Mouse (Mus musculus) erythroblast, adult 5-6 weeks (primary cell): Measurements from ENCODE around the gene Polr2h. TPM values are rescaled to one million over a fixed set of nuclear protein-coding genes. Genes with fewer than 3 reads are reported as not detected.
"Not testable (repeated sequence)": the region's sequence is repeated elsewhere in the genome, so short reads cannot be mapped to it uniquely, and the experiment has no call there.

Experiments used
- ATAC-seq: replicated peaks from 2 replicates; pipeline ENCODE4 v1.8.0; 2016; ENCODE audit warnings: moderate number of reproducible peaks, mild to moderate bottlenecking, moderate TSS enrichment, inconsistent platforms; ENCODE audit not compliant: poor library complexity, low FRiP score, severe bottlenecking
- total RNA-seq, 2 experiments: library from RNA; stranded (forward) in 1 of 2; stranded (reverse) in 1 of 2; fragments of 150-400 nt in 1 of 2; fragments of 200-764, 138-1000 nt in 1 of 2; gene quantifications; 2 replicates each; pipeline versions ENCODE4 v1.2.3 to v1.2.4; 2015 to 2017; ENCODE audit warnings: low replicate concordance in 2 of 2

Polr2h gene
- total RNA-seq (2015; ENCODE audit: low replicate concordance) (7.9 and 15.9 TPM in 2 replicates), total RNA-seq (2017; ENCODE audit: low replicate concordance) (4.0 and 4.3 TPM in 2 replicates)

DNA sequence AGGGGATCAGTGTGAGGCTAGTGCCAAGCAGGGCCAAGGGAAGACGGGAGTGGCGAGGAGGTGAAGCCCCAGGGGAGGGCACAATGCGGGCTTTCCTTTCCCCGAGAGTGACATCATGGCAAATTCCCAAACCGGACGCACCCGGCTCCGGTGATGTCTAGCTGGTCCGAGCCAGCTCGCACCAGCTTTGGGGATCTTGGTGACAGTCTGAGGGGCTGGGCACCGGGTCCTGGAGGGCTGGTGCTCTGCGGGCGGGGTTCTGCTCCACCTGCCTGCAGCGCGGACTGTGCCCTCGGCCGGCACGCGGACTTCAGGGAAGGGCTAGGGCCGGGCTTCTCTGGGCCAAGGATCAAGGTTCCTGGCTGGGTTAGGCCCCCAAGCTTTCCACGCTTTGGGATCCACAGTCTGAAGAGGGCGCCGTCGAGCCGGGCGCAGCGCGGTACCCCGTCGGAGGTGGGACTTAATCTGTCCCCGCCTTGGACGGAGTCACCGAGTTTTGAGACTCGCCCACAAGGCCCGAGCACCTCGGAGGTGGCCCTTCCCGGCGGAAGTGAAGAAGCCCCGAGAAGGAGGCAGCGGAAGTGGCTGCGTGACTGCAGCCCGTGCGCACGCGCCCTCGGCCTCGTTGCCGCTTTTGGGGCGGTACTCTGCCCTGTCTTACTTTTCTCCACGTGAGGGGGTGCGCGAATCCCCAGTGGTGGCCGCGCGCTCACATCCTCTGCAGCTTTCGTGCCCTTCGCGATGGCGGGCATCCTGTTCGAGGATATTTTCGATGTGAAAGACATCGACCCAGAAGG, at the start of gene Polr2h, which contains the start of gene Clcn2:
Gene Polr2h (plus strand): TSS at position 485 of the 797 bp plus-strand sequence.
Gene Clcn2 (minus strand): TSS at position 566 of the 797 bp plus-strand sequence.
- peak; percentile 86 for ATAC-seq

DNA sequence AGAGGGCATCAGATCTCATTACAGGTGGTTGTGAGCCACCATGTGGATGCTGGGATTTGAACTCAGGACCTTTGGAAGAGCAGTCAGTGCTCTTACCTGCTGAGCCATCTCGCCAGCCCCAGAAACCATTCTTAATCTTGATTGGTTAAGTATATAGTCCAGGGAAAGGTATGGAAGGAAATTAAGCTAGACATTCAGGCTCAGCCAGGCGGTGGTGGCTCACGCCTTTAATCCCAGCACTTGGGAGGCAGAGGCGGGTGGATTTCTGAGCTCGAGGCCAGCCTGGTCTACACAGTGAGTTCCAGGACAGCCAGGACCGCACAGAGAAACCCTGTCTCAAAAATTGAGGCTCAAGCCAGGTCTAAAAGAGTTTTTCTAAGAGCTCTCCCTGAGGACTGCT, 49.5 kb upstream of the Polr2h start, which contains the start of gene Eif4g1:
Gene Eif4g1 (plus strand): TSS at position 301 of the 400 bp plus-strand sequence.
- not testable (repeated sequence) for ATAC-seq

DNA sequence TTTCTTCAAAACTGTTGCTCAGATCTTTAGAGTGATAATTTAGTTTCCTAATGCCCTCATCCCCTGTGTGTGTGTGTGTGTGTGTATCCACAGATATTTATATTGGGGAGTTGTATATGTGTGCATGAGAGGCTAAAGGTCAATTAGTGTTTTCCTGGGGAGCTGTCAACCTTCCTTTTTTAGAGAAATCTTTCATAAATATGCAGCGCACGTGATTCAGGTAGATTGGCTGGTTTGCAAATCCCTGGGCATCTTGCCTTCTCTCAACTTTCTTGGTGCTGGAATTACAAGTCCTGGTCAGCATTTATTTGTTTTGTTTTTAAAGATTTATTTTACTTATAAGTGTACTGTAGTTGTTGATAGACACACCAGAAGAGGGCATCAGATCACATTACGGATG, 47.2 kb upstream of the Polr2h start:
- ATAC-seq: no peak

DNA sequence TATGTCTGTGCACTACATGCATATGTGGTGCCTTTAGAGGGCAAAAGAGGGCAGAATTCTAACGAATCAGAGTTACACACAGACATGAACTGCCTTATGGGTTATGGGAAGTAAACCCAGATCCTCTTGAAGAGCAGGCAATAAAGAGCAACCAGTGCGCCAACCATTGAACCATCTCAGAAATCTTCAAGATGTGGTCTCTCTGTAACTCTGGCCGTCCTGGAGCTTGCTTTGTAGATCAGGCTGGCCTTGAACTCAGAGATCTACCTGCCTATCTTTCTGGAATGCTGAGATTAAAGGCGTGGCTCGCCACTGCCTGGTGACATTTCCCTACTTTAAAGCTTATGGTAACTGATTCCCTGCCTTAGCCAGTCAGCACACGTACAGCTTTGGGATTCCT, 45.6 kb upstream of the Polr2h start:
- ATAC-seq: no peak

DNA sequence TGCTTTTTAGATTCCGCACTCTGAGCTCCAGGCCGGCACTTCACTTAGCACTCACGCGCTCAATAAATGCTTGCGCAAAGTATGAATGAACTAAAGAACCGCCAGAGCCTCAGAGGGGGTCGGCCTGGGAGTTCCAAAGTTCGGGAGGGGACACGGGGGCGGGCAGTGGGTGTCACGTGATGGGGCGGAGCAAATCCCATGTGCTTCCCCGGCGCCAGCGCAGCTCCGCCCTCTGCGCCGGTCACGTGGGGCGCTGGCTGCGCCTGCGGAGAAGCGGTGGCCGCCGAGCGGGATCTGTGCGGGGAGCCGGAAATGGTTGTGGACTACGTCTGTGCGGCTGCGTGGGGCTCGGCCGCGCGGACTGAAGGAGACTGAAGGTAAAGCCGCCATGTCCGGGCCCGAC, 45.0 kb upstream of the Polr2h start:
- ATAC-seq: peak; percentile 83

DNA sequence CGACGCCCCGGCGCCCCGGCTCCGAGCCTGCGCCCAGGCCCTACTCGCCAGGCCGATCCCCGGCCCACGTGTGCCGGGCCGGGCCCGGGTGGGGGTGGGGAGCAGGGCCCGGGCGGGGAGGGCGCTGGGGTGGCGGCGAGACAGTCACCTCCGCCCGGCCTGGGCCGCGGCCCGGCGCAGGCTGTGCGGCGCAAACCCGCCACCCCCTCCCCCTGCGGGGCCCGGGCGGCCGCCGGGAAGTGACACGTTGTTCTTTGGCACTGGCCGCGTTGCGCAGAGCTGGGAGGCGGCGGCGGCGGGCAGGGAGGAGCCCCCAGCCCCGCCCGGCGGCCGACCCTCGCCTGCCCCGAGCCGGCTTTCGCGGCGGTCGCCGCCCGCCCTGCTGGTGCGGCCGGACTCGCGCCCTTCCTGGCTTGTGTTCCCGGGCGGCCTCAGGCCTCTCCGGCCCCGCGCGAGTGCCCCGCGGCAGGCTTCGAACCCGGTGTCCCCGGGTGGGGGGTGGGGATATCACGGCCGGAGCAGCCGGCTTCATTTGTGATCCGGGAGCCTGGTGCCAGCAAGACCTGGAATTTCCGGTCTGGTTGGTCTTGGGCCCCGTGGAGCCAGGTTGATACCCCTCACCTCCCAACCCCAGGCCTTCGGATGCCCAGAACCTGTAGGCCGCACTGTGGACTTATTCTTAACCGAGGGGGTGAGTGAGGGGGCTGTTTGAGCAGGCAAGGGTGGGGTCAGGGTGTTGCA, 44.3 kb upstream of the Polr2h start:
- peak; percentile 19 for ATAC-seq

DNA sequence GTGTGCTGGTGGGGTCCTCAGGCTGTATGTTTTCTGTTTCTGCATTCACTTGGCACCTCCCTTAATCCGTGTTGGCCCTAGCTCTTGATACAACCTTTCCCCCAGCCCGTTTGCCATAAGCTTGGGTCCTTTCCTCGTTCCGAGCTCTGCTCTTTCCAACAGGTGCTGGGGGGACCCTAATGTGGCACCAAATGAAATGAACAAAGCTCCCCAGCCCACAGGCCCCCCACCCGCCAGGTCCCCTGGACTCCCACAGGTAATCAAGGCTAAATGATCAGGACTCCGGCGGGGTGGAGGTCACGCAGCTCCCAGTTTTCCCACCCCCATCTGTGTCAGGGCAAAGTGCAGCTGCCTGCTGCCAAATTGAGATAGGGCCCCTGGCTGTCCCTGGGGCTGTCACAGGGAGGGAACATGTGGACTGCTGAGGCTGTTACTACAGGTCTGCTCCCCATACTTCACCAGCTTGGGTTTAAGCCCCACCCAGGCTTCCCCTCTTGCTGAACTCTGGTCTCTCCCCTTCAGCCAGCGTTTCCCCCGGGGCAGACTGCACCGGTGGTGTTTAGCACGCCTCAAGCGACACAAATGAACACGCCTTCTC, 43.7 kb upstream of the Polr2h start:
- ATAC-seq: peak; percentile 54

DNA sequence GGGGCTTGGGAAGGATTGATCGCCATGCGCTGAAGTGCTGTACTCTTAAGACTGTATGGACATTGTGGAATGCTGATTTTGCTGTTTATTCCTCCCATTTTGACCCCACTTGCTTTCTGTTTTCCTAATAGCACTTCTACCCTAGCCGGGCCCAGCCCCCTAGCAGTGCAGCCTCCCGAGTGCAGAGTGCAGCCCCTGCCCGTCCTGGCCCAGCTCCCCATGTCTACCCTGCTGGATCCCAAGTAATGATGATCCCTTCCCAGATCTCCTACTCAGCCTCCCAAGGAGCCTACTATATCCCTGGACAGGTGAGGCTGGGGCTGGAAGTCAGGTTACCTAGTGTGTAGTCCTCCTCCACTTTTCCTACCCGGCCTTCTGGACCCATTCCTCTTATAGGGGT, 42.3 kb upstream of the Polr2h start:
- no peak for ATAC-seq

DNA sequence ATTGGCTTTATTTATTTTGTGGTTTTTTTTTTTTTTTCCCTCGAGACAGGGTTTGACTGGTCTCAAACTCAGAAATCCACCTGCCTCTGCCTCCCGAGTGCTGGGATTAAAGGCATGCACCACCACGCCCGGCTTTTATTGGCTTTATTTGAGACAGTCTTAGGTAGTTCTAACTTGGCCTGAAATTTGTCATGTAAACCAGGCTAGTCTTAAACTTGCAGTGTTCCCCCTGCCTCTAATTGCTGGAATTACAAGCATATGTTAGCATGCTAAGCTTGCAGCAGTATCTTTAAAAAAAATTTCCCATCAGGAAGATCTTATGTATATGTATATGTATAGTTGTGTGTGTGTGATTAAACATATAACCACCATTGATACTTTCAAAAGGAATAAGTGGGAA, 40.8 kb upstream of the Polr2h start:
- ATAC-seq: no peak

DNA sequence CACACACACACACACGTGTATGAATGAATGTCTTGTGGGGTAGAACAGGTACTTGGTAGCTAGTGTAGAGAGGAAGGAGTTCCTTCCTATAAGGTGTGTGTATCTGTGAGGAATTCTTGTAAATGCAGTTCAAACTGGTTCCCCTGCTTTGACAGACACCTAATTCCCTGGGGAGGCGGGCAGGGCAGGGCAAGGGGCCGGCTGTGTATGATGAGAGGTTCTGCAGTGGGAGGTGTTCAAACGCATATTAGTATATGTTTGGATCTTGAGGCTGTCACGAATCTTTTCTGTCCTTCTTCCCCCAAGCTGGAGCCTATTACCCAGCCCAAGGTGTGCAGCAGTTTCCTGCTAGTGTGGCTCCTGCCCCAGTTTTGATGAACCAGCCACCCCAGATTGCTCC, 40.1 kb upstream of the Polr2h start:
- ATAC-seq: peak; percentile 15

DNA sequence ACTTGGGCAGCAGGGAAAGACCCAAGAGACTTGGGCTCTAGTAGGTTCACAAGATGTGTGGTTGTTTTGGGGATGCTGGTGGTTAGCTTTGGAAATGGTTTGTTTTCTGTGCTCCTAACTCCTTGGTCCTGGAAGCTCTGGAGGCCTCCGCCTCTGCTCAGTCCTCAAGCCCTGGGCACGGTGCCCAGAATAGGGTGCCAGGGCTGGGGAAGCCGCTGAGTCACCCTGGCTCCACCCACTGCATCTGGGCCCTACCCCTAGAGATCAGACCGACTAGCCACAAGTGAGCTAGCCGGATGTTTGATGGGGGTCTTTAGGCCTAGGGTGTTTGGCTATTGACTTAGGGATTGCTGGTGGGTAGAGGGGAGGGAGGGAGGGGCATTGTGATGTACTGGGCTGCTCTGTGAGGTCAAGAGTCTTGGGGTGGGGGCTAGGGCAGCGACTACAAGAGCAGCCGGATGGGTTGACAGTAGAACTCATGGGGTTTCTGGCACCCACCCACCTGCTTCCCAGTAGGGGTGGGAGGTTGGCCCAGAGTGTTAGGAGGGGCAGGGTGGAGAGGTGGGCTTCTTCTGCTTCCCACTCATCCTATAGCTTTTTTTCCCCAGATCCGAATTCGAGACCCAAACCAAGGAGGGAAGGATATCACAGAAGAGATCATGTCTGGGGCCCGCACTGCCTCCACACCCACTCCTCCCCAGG, 39.3 kb upstream of the Polr2h start:
- peak; percentile 93 for ATAC-seq

DNA sequence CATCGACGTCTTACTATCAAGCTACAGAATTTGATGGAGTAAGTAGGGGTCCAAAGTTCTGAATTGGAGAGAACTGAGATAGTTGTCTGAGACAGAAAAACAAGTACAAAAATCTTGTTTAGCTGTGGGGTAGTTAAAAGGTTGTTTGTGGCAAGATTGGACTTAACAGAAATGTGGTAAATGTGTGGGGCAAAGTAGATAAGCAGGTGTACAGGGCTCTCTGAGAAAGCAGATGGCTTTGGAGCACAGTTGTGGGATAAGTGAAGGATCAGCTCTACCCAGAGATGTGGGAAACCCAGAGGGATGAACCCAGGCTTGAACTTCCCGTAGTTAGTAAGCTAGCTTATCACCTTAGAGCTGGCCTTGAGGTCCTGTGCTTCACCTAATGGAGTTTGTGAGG, 26.7 kb upstream of the Polr2h start:
- no peak for ATAC-seq

DNA sequence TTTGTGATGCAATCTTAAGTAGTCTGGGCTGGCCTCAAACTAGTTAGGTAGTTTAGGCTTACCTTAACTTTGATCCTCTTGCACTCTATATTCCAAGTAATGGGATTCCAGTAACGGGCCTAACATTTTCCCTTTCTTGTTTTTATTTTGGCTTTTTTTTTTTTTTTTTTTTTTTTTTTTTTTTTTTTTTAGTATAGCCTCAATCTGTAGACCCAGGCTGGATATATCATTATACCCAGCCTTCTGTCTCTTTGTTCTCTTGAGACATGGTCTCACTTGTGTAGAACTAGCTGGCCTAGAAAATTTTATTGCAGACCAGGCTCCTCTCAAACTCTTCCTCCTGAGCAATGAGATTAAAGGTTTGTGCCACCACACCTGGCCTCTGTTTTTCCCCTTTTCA, 25.8 kb upstream of the Polr2h start:
- ATAC-seq: no peak

DNA sequence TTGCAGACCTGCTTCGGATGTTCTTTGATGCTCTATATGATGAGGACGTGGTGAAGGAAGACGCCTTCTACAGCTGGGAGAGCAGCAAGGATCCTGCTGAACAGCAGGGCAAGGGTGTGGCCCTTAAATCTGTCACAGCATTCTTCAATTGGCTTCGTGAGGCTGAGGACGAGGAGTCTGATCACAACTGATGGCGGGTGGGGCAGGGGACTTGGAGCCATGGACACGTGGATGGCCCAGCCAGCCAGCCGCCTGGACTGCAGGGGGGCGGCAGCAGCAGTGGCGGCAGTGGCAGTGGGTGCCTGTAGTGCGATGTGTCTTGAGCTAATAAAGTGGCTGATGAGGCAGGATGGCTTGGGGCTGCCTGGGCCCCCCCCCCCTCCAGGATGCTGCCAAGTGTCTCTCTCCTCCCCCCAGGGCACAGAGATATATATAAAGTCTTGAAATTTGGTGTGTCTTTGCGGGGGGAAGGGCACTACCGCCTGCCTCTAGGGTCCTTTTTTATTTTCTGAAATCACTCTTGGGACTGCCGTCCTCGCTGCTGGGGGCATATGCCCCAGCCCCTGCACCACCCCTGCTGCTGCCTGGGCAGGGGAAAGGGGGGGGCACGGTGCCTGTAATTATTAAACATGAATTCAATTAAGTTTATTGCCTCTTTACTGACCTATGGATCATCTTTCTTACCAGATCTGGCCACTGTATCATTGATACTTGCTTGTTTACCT, 25.1 kb upstream of the Polr2h start:
- no peak for ATAC-seq

DNA sequence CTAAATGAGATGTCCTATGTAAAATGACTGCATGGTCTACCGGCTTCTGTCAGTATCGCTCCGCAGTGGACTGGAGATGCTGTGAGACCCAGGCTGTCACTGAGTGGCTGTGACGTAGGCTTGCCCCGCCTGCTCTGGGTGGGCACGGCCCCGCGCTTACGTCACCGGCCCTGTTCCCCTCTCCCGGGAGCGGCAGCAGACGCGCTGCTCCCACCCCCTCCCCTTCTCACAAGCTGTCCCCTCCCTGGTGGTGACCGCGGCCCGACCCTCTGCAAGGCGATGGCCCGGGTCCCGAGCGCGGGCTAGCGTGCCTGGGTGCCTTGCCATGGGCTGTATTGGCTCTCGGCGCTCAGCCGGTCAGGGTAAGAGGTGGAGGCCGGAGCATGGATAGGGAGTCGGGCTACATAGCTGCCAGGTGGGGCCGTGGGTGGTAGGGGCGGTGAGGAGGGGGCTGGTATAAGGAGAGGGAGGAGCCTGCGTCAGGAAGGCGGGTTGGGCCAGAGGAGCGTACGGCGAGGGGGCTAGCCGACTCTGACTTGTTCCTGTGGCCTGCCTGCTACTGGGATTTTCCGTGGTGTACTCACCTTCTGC, 24.3 kb upstream of the Polr2h start, which contains the start of gene Fam131a:
Gene Fam131a (plus strand): TSS at position 131 of the 591 bp plus-strand sequence.
- ATAC-seq: peak; percentile 81

DNA sequence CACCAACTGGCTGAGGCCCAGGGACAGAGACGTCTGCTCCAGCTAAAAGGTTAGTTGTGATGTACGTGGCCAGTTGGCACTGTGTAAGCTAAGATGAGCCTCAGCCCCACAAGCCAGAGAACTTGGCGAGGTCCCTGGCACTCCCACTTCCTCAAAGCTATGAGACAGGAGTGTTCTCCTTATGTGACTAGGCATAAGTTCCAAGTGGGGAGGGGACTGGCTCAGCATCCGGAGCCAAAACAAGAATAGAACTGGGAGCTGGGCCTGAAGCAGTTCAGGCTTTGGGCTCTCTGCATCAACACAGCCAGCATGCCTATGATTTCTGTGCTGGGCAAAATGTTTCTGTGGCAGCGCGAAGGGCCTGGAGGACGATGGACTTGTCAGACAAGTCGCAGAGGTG, 22.7 kb upstream of the Polr2h start:
- ATAC-seq: no peak

DNA sequence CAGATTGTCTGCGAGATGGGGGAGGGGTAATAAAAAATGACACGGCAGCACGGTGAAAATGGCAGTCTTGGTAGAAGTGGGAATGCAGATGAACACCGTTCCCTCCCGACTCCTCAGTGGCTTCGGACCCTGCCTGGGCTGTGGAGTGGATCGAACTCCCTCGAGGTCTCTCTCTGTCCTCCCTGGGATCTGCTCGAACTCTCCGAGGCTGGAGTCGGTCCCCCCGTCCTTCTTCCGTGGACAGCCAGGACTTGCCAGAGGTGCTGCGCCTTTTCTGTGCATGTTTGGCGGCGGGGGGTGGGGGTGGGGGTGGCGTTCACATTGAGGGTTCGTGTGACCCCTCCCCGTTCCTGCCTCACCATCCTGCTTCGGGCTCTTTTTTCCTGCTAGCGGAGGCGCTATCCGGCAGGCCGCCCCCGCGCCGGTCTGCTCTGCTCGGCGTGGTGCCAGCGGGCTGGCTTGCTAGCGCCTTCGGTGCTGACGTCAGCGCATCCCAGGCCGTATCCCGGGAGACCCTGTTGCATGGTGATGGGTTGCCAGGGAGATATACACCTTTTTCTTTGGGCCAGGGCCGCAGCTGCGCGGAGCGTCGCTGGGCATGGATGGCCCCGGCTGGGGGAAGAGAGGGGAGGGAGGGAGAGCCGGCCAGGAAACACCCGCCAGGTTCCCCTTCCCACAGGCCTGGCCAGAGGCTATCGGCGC, 21.7 kb upstream of the Polr2h start:
- ATAC-seq: no peak

DNA sequence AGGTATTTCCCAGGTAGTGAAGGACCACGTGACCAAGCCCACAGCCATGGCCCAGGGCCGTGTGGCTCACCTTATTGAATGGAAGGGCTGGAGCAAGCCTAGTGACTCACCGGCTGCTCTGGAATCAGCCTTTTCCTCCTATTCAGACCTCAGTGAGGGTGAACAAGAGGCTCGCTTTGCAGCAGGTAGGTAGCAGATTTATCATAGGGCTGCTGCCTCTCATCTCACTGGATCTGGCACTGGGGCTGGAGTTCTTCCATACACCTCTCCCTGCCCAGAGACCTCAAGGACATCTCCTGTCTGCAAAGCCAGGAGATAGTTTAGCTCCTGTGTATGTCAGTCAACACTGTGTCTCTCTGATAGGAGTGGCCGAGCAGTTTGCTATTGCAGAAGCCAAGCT, 18.2 kb upstream of the Polr2h start:
- no peak for ATAC-seq
